Mouse (Mus musculus) CH12.LX (cell line): ENCODE data around the gene Dact3.

ENCODE experiments used
- CTCF ChIP-seq, 2 experiments: IDR thresholded peaks in 1 of 2; conservative IDR thresholded peaks in 1 of 2; 2 replicates each; pipeline ENCODE4 v1.5.1; 2011 to 2012; ENCODE audit warnings: low read depth in 2 of 2, low read length in 2 of 2, improper control_type of control experiment in 1 of 2, inconsistent platforms in 1 of 2, mild to moderate bottlenecking in 1 of 2, moderate library complexity in 1 of 2
- EP300 ChIP-seq: IDR thresholded peaks from 2 replicates; pipeline ENCODE4 v1.6.1; 2011; ENCODE audit warnings: low read length, improper control_type of control experiment
- POLR2A ChIP-seq: IDR thresholded peaks from 2 replicates; pipeline ENCODE4 v1.6.1; 2011; ENCODE audit warnings: low read depth, mild to moderate bottlenecking, improper control_type of control experiment, low read length
- UBTF ChIP-seq: IDR thresholded peaks from 2 replicates; pipeline ENCODE4 v1.6.1; 2012; ENCODE audit warnings: low read depth, mild to moderate bottlenecking, inconsistent platforms, low read length, improper control_type of control experiment, moderate library complexity

- TF ChIP-seq CTCF (conservative IDR thresholded peaks at IDR 0.05 in 1 of 2, IDR thresholded peaks at IDR 0.05 in 1 of 2; ENCODE audit: low read depth in 2 of 2, low read length in 2 of 2) (no peak), EP300 (no peak), POLR2A (no peak), UBTF (no peak)
Observed at GRCm38 (mm10) chr7:16885905-16886304, 10.8 kb downstream of the Dact3 start.
